Mouse (Mus musculus): Measurements from ENCODE around the gene Rassf1. TPM values are rescaled to one million over a fixed set of nuclear protein-coding genes. Genes with fewer than 3 reads are reported as not detected.

The Rassf1 gene
- polyA plus RNA-seq, 1 experiment from 2014 or later, result 55.3 TPM

GRCm38 (mm10) chr9:107602068-107602648 lies 50.8 kb downstream of the Rassf1 start:
- no peaks in the 10 kb centered on the region for H3K36me3 ChIP-seq (ENCODE audit: control insufficient read depth, insufficient read depth)
- 6% methylated on average over 10 of the region's 10 CpGs for WGBS
- H3K9ac ChIP-seq (ENCODE audit: low read length), result peak overlapping the region; percentile 38; the same call in 1 of the 2 replicates
- H3K9me3 ChIP-seq (replicated peaks; ENCODE audit: control insufficient read depth, low read length), result no peaks in the 10 kb centered on the region
- no peaks in the 10 kb centered on the region for H3K27me3 ChIP-seq (ENCODE audit: control insufficient read depth, insufficient read depth, low read length)
- H3K27ac ChIP-seq (ENCODE audit: low read length), result peak overlapping the region; percentile 3; the same call in 1 of the 2 replicates
- ATAC-seq (replicated peaks; ENCODE audit: extremely low read depth, insufficient read depth, low FRiP score), result peak; percentile 23; the same call in 1 of the 2 replicates
- 0 out of 2 replicates have a peak overlapping the region, but pooled peaks have one; percentile 13 for H3K4me2 ChIP-seq (ENCODE audit: low read depth, low read length)
- no peak overlapping the region for H3K4me3 ChIP-seq (ENCODE audit: low read length)
- H3K4me1 ChIP-seq (ENCODE audit: control insufficient read depth, insufficient read depth, low read length), result peaks cover 25% of the 10 kb centered on the region

- WGBS, result 77% methylated on average over 6 of the region's 6 CpGs
- Histone ChIP-seq H3K4me1 (ENCODE audit: control insufficient read depth, insufficient read depth, low read length) (peaks cover 31% of the 10 kb centered on the region), H3K9ac (ENCODE audit: low read length) (no peak overlapping the region), H3K27me3 (ENCODE audit: control insufficient read depth, insufficient read depth, low read length) (no peaks in the 10 kb centered on the region), H3K27ac (ENCODE audit: low read length) (no peak overlapping the region), H3K4me3 (ENCODE audit: low read length) (no peak overlapping the region), H3K4me2 (ENCODE audit: low read depth, low read length) (no peak overlapping the region), H3K36me3 (ENCODE audit: control insufficient read depth, insufficient read depth) (no peaks in the 10 kb centered on the region), H3K9me3 (replicated peaks; ENCODE audit: control insufficient read depth, low read length) (no peaks in the 10 kb centered on the region)
- ATAC-seq (replicated peaks; ENCODE audit: extremely low read depth, insufficient read depth, low FRiP score), result no peak
These were observed 51.9 kb downstream of the Rassf1 start for GRCm38 (mm10) chr9:107603251-107603650.

- H3K4me3 ChIP-seq (ENCODE audit: low read length), result peak overlapping the region; percentile 15; the same call in 1 of the 2 replicates
- no peaks in the 10 kb centered on the region for H3K27me3 ChIP-seq (ENCODE audit: control insufficient read depth, insufficient read depth, low read length)
- peak overlapping the region; percentile 60 for H3K9ac ChIP-seq (ENCODE audit: low read length)
- H3K4me2 ChIP-seq (ENCODE audit: low read depth, low read length), result peak overlapping the region; percentile 33
- WGBS, result 49% methylated on average over 23 of the region's 23 CpGs
- no peaks in the 10 kb centered on the region for H3K9me3 ChIP-seq (replicated peaks; ENCODE audit: control insufficient read depth, low read length)
- no peaks in the 10 kb centered on the region for H3K36me3 ChIP-seq (ENCODE audit: control insufficient read depth, insufficient read depth)
- ATAC-seq (replicated peaks; ENCODE audit: extremely low read depth, insufficient read depth, low FRiP score), result no peak
- H3K27ac ChIP-seq (ENCODE audit: low read length), result peak overlapping the region; percentile 36
- peaks cover 44% of the 10 kb centered on the region for H3K4me1 ChIP-seq (ENCODE audit: control insufficient read depth, insufficient read depth, low read length)
These were observed 53.8 kb downstream of the Rassf1 start for GRCm38 (mm10) chr9:107605041-107605661.

- Histone ChIP-seq H3K9ac (ENCODE audit: low read length) (peak overlapping the region; percentile 66), H3K4me1 (ENCODE audit: control insufficient read depth, insufficient read depth, low read length) (peaks cover 55% of the 10 kb centered on the region), H3K27ac (ENCODE audit: low read length) (peak overlapping the region; percentile 59)
These were observed 55.2 kb downstream of the Rassf1 start for GRCm38 (mm10) chr9:107606591-107606990.

GRCm38 (mm10) chr9:107607036-107607435 lies 55.7 kb downstream of the Rassf1 start:
- 64% methylated on average over 2 of the region's 2 CpGs for WGBS
- no peak for ATAC-seq (replicated peaks; ENCODE audit: extremely low read depth, insufficient read depth, low FRiP score)
- no peaks in the 10 kb centered on the region for H3K36me3 ChIP-seq (ENCODE audit: control insufficient read depth, insufficient read depth)
- no peaks in the 10 kb centered on the region for H3K9me3 ChIP-seq (replicated peaks; ENCODE audit: control insufficient read depth, low read length)
- peak overlapping the region; percentile 39 for H3K4me3 ChIP-seq (ENCODE audit: low read length)
- H3K4me2 ChIP-seq (ENCODE audit: low read depth, low read length), result peak overlapping the region; percentile 60
- no peaks in the 10 kb centered on the region for H3K27me3 ChIP-seq (ENCODE audit: control insufficient read depth, insufficient read depth, low read length)
- H3K4me1 ChIP-seq (ENCODE audit: control insufficient read depth, insufficient read depth, low read length), result peaks cover 59% of the 10 kb centered on the region
- H3K9ac ChIP-seq (ENCODE audit: low read length), result peak overlapping the region; percentile 66
- peak overlapping the region; percentile 75 for H3K27ac ChIP-seq (ENCODE audit: low read length)

More at GRCm38 (mm10) chr9:107606591-107606990, 55.2 kb downstream of the Rassf1 start:
- Histone ChIP-seq H3K27me3 (ENCODE audit: control insufficient read depth, insufficient read depth, low read length) (no peaks in the 10 kb centered on the region), H3K4me3 (ENCODE audit: low read length) (peak overlapping the region; percentile 39), H3K9me3 (replicated peaks; ENCODE audit: control insufficient read depth, low read length) (no peaks in the 10 kb centered on the region), H3K36me3 (ENCODE audit: control insufficient read depth, insufficient read depth) (no peaks in the 10 kb centered on the region), H3K4me2 (ENCODE audit: low read depth, low read length) (peak overlapping the region; percentile 60)
- ATAC-seq (replicated peaks; ENCODE audit: extremely low read depth, insufficient read depth, low FRiP score), result no peak
- 22% methylated on average over 9 of the region's 9 CpGs for WGBS

- WGBS, result 26% methylated on average over 9 of the region's 9 CpGs
- H3K4me3 ChIP-seq (ENCODE audit: low read length), result peak overlapping the region; percentile 11; the same call in 1 of the 2 replicates
- peaks cover 58% of the 10 kb centered on the region for H3K4me1 ChIP-seq (ENCODE audit: control insufficient read depth, insufficient read depth, low read length)
- peak overlapping the region; percentile 75 for H3K27ac ChIP-seq (ENCODE audit: low read length)
- H3K4me2 ChIP-seq (ENCODE audit: low read depth, low read length), result peak overlapping the region; percentile 60
- H3K9me3 ChIP-seq (replicated peaks; ENCODE audit: control insufficient read depth, low read length), result no peaks in the 10 kb centered on the region
- H3K9ac ChIP-seq (ENCODE audit: low read length), result peak overlapping the region; percentile 66
- no peak for ATAC-seq (replicated peaks; ENCODE audit: extremely low read depth, insufficient read depth, low FRiP score)
- no peaks in the 10 kb centered on the region for H3K36me3 ChIP-seq (ENCODE audit: control insufficient read depth, insufficient read depth)
- H3K27me3 ChIP-seq (ENCODE audit: control insufficient read depth, insufficient read depth, low read length), result no peaks in the 10 kb centered on the region
These were observed 56.4 kb downstream of the Rassf1 start for GRCm38 (mm10) chr9:107607653-107608245.

GRCm38 (mm10) chr9:107608741-107609432 lies 57.5 kb downstream of the Rassf1 start, which contains the start of gene Sema3b:
Gene Sema3b (minus strand): TSS chr9:107609229.
- Histone ChIP-seq H3K4me2 (ENCODE audit: low read depth, low read length) (peak within 1 kb of the TSS; percentile 60), H3K36me3 (ENCODE audit: control insufficient read depth, insufficient read depth) (no peaks in the 10 kb centered on the region), H3K4me3 (ENCODE audit: low read length) (0 out of 2 replicates have a peak within 1 kb of the TSS, but pooled peaks have one; percentile 4), H3K9me3 (replicated peaks; ENCODE audit: control insufficient read depth, low read length) (no peaks in the 10 kb centered on the region), H3K27ac (ENCODE audit: low read length) (peak within 1 kb of the TSS; percentile 75), H3K9ac (ENCODE audit: low read length) (peak within 1 kb of the TSS; percentile 66), H3K27me3 (ENCODE audit: control insufficient read depth, insufficient read depth, low read length) (no peaks in the 10 kb centered on the region), H3K4me1 (ENCODE audit: control insufficient read depth, insufficient read depth, low read length) (peaks cover 62% of the 10 kb centered on the region)
- WGBS, result 48% methylated on average over 12 of the region's 12 CpGs
- 0 out of 2 replicates have a peak, but pooled peaks have one; percentile 2 for ATAC-seq (replicated peaks; ENCODE audit: extremely low read depth, insufficient read depth, low FRiP score)

GRCm38 (mm10) chr9:107609433-107609830 lies 58.1 kb downstream of the Rassf1 start:
- Histone ChIP-seq H3K9ac (ENCODE audit: low read length) (peak overlapping the region; percentile 6; the same call in 1 of the 2 replicates), H3K36me3 (ENCODE audit: control insufficient read depth, insufficient read depth) (no peaks in the 10 kb centered on the region), H3K27me3 (ENCODE audit: control insufficient read depth, insufficient read depth, low read length) (no peaks in the 10 kb centered on the region), H3K4me3 (ENCODE audit: low read length) (no peak overlapping the region), H3K4me1 (ENCODE audit: control insufficient read depth, insufficient read depth, low read length) (peaks cover 62% of the 10 kb centered on the region), H3K27ac (ENCODE audit: low read length) (peak overlapping the region; percentile 21; the same call in 1 of the 2 replicates), H3K4me2 (ENCODE audit: low read depth, low read length) (no peak overlapping the region), H3K9me3 (replicated peaks; ENCODE audit: control insufficient read depth, low read length) (no peaks in the 10 kb centered on the region)
- ATAC-seq (replicated peaks; ENCODE audit: extremely low read depth, insufficient read depth, low FRiP score), result no peak
- 71% methylated on average over 4 of the region's 4 CpGs for WGBS

Data from heart, embryonic 16.5 days (tissue).